Mouse (Mus musculus) ES-E14 (cell line): ENCODE results near the gene Shq1. TPM values are rescaled to one million over a fixed set of nuclear protein-coding genes. Genes with fewer than 3 reads are reported as not detected.

ENCODE experiments used
- DNase-seq: peaks from one replicate; pipeline ENCODE4 v3.0.0-alpha.2; 2013; ENCODE audit warnings: low read depth, low spot score
- H3K27ac ChIP-seq: 2 replicates; pipeline ENCODE4 v1.5.1; 2012; ENCODE audit warnings: low read depth, mild to moderate bottlenecking, low read length, moderate library complexity, mixed read lengths; ENCODE audit not compliant: poor library complexity, insufficient read depth, severe bottlenecking
- H3K36me3 ChIP-seq: 2 replicates; pipeline ENCODE4 v1.6.1; 2012; ENCODE audit warnings: mild to moderate bottlenecking, low read length, moderate library complexity, mixed read lengths; ENCODE audit not compliant: control insufficient read depth, poor library complexity, insufficient read depth, severe bottlenecking
- H3K4me1 ChIP-seq, 2 experiments: fragments of 150-350 bp in 1 of 2; sonication (generic) in 1 of 2; 2 replicates each; pipeline ENCODE4 v1.6.1; 2012; ENCODE audit warnings: low read length in 2 of 2, mild to moderate bottlenecking in 1 of 2, mixed read lengths in 1 of 2; ENCODE audit not compliant: control insufficient read depth in 2 of 2, insufficient read depth in 2 of 2, poor library complexity in 1 of 2
- H3K4me3 ChIP-seq, 2 experiments: fragments of 150-350 bp in 1 of 2; sonication (generic) in 1 of 2; 2 replicates each; pipeline ENCODE4 v1.5.1; 2012; ENCODE audit warnings: low read length in 2 of 2, low read depth in 1 of 2, mild to moderate bottlenecking in 1 of 2, mixed read lengths in 1 of 2; ENCODE audit not compliant: insufficient read depth in 1 of 2, poor library complexity in 1 of 2, severe bottlenecking in 1 of 2
- H3K9ac ChIP-seq: 2 replicates; pipeline ENCODE4 v1.6.1; 2012; ENCODE audit warnings: low read depth, mild to moderate bottlenecking, low read length, mixed read lengths; ENCODE audit not compliant: poor library complexity, insufficient read depth, severe bottlenecking
- H3K9me3 ChIP-seq: fragments of 150-350 bp; sonication (generic); 2 replicates; pipeline ENCODE4 v1.6.1; 2012; ENCODE audit warnings: low read depth, mild to moderate bottlenecking, low read length; ENCODE audit not compliant: control insufficient read depth, insufficient read depth
- CHD2 ChIP-seq: IDR thresholded peaks from 2 replicates; pipeline ENCODE4 v1.6.1; 2014; ENCODE audit warnings: mild to moderate bottlenecking, low read depth, low read length, inconsistent platforms
- HCFC1 ChIP-seq: IDR thresholded peaks from 2 replicates; pipeline ENCODE4 v1.6.1; 2012; ENCODE audit warnings: low read length, inconsistent platforms, borderline replicate concordance; ENCODE audit not compliant: insufficient read depth
- MAFK ChIP-seq: IDR thresholded peaks from 2 replicates; pipeline ENCODE4 v1.6.1; 2014; ENCODE audit warnings: mild to moderate bottlenecking, low read depth, low read length, inconsistent platforms; ENCODE audit not compliant: insufficient read depth
- ZC3H11A ChIP-seq: IDR thresholded peaks from 2 replicates; pipeline ENCODE4 v1.6.1; 2012; ENCODE audit warnings: low read depth, mild to moderate bottlenecking, inconsistent platforms, low read length, borderline replicate concordance
- ZNF384 ChIP-seq: IDR thresholded peaks from 2 replicates; pipeline ENCODE4 v1.6.1; 2012; ENCODE audit warnings: low read depth, low read length, inconsistent platforms
- in situ Hi-C, 2 experiments: fragments of 600-800 bp; cut with MboI; formaldehyde crosslinking; loops; one replicate each; pipeline ENCODE4 v1.15.1; 2025; ENCODE audit warnings: low sequenced_read_pairs in 2 of 2, inconsistent platforms in 1 of 2; ENCODE audit not compliant: unreplicated experiment in 2 of 2
- total RNA-seq: library from RNA; depleted of rRNA; stranded (reverse); fragments of 300-350 nt; gene quantifications from 2 replicates; pipeline ENCODE4 v1.2.3, GENCODE M21; 2012

Shq1 gene
- total RNA-seq, 1 experiment = 25.1 TPM

DNA sequence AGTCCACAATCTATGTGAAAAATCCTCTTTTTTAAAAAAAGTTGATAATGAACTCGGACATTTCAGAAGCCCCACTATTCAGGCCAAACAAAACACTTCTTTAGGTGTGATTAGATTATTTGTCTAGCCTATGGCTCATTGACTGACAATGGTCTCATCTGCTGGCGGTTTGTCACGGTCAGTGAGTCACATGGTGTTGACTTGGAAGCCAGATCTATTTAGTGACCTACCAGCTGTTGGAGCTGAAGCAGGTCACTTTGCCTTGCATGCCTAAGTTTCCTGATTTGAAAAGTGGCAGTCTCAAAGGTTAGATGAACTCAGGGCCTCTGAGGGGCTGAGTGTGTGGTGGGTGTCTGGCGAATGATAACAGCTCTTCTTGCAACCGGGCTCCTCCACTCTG is 133.9 kb downstream of the Shq1 start:
- H3K27ac ChIP-seq = no peak overlapping the region
- H3K4me3 ChIP-seq = no peak overlapping the region
- in situ Hi-C loops = no loop called here
- DNase-seq = no peak
- TF ChIP-seq ZC3H11A = no peak
- no peak for TF ChIP-seq MAFK
- TF ChIP-seq CHD2 = no peak
- TF ChIP-seq HCFC1 = no peak
- no peak for TF ChIP-seq ZNF384
- no peak overlapping the region for H3K9ac ChIP-seq
- no peaks in the 10 kb centered on the region for H3K9me3 ChIP-seq
- no peaks in the 10 kb centered on the region for H3K36me3 ChIP-seq
- H3K4me1 ChIP-seq = peaks cover under 1 to 13% of the 10 kb centered on the region in 2 experiments; a peak in 2 of 4 replicates

DNA sequence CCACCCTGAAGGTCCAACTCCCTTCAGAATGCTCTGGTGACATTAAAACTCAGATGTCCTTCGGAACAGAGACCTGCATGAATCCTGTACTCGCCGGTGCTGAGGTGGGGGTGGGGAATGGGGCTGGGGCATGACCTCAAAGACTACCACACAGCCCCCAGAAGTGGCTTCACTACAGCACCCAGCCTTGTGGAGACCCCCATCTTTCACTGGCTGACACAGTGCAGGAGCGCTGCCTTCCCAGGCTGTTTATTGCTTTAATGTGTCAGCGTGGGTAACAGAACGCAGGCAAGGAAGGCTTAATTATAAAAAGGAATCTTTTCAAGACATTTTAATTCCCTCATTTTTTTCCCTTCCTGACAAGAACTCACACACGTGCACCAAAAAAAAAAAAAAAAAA is 137.6 kb downstream of the Shq1 start:
- Histone ChIP-seq H3K9ac (no peak overlapping the region), H3K27ac (no peak overlapping the region), H3K9me3 (no peaks in the 10 kb centered on the region), H3K4me3 (no peak overlapping the region), H3K36me3 (no peaks in the 10 kb centered on the region), H3K4me1 (peaks cover 0 to 6% of the 10 kb centered on the region in 2 experiments; a peak in 1 of 4 replicates)
- TF ChIP-seq HCFC1 (no peak), ZC3H11A (no peak), ZNF384 (no peak), CHD2 (no peak), MAFK (no peak)
- no peak for DNase-seq
- in situ Hi-C loops = no loop called here

- DNase-seq = no peak
- in situ Hi-C loops = no loop called here
- 0 out of 2 replicates have a peak overlapping the region, but pooled peaks have one; percentile 28 for H3K9ac ChIP-seq
- no peak overlapping the region for H3K27ac ChIP-seq
- H3K9me3 ChIP-seq = no peaks in the 10 kb centered on the region
- no peak overlapping the region for H3K4me3 ChIP-seq
- no peaks in the 10 kb centered on the region for H3K36me3 ChIP-seq
- TF ChIP-seq ZNF384 (no peak), CHD2 (no peak), ZC3H11A (no peak), MAFK (no peak)
- H3K4me1 ChIP-seq = peaks cover 0 to 6% of the 10 kb centered on the region in 2 experiments; a peak in 1 of 4 replicates
Observed at GRCm38 (mm10) chr6:100532326-100532725, 138.6 kb downstream of the Shq1 start.

- Histone ChIP-seq H3K9me3 (no peaks in the 10 kb centered on the region), H3K4me3 (no peak overlapping the region), H3K9ac (no peak overlapping the region), H3K4me1 (peaks cover 0 to 23% of the 10 kb centered on the region in 2 experiments; a peak in 2 of 4 replicates), H3K27ac (no peak overlapping the region), H3K36me3 (no peaks in the 10 kb centered on the region)
- DNase-seq = no peak
- in situ Hi-C loops = no loop called here
- no peak for TF ChIP-seq HCFC1
- TF ChIP-seq ZNF384 = no peak
- TF ChIP-seq ZC3H11A = no peak
- no peak for TF ChIP-seq MAFK
- no peak for TF ChIP-seq CHD2
Observed at GRCm38 (mm10) chr6:100529673-100530072, 141.3 kb downstream of the Shq1 start.

DNA sequence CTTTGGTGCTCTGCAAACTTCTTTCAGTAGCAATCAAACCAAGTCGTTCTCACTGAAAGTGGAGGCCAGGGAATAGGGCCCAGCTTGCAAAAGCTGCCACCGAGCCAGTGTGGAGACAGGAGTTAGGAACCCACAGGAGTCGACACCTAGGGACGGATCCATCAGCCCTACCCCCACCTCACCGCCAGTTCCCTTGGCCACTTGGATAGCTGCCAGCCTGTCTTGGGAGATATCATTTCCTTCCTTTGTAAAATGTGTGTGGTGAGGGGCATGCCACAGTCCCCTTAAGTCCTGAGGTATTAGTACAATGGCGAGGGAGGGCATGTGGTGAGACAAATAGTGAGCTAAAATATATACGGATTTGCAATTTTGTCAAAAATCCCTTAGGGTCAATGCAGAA is 142.4 kb downstream of the Shq1 start:
- no peak for DNase-seq
- in situ Hi-C loops = no loop called here
- no peak overlapping the region for H3K27ac ChIP-seq
- H3K9ac ChIP-seq = no peak overlapping the region
- H3K4me3 ChIP-seq = no peak overlapping the region
- H3K9me3 ChIP-seq = no peaks in the 10 kb centered on the region
- H3K36me3 ChIP-seq = no peaks in the 10 kb centered on the region
- TF ChIP-seq MAFK = no peak
- no peak for TF ChIP-seq ZNF384
- TF ChIP-seq HCFC1 = no peak
- no peak for TF ChIP-seq CHD2
- no peak for TF ChIP-seq ZC3H11A
- H3K4me1 ChIP-seq = peaks cover 0 to 23% of the 10 kb centered on the region in 2 experiments; a peak in 2 of 4 replicates
